Mouse (Mus musculus): Measurements from ENCODE around the gene Prx.

The Prx gene

DNA sequence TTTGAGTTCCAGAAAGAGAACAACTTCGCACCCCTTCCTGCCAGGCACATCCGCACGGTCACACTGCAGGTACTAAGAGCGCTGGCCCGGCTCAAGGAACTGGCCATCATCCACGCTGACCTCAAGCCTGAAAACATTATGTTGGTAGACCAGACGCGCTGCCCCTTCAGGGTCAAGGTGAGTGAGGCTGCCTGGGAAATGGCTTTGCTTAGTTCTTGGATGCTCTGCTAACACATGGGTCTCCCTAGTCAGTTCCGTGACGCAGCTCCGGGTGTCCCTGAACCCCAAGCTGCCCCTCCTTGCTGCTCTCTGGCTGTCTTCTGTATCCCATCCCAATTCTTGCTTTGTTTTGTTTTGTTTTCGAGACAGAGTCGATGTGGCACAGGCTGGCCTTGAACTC is 24.7 kb downstream of the Prx start:
- no peak for DNase-seq

DNA sequence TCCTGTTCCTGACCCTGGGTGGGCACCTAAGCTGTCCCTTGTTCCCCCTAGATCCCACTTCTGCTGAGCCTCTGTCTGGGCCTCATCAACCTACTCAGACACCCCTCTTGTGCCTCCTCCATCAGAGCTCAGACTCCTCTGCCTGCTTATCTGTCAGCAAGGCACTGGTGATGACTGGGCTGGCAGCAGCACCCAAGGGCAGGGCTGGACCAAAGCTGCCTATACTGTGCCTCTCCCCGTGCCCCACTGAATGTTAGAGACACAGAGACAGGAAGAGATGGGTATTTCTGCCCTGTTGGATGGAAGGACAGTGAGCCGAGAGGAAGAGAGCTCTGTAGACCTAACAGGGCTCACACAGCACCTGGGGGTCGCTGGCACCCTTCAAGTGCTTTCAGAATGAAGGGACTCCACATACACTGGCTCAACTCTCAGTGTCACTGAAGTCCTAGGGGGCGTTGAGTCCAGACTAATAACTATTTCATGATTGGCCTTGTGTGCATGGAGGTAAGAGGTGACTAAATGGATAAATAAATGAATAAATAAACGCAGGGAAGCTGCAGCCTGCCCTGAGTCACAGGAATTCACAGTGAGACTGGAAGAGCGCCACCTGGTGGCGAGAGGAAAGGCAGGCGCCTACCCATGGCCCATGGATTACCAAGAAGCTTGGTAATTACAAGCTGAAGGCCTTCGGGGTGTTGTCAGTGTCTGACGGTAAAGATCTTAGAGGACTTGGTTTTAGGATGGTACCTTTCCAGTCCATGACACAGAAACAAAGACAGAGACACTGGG is 27.1 kb downstream of the Prx start:
- DNase-seq = peak; percentile 71 to 88

DNA sequence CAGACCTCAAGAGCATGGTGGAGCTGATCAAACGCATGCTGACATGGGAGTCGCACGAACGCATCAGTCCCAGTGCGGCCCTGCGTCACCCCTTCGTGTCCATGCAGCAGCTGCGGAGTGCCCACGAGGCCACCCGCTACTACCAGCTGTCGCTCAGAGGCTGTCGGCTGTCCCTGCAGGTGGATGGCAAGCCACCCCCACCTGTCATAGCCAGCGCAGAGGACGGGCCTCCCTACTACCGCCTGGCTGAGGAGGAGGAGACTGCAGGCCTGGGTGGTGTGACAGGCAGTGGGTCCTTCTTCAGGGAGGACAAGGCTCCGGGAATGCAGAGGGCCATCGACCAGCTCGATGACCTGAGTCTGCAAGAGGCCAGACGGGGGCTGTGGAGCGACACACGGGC is 29.9 kb downstream of the Prx start:
- DNase-seq = no peak

GRCm38 (mm10) chr7:27530937-27531336 is 31.8 kb downstream of the Prx start:
- DNase-seq = peak in 1 of 2 experiments; percentile 23

GRCm38 (mm10) chr7:27531707-27532106 is 32.6 kb downstream of the Prx start:
- DNase-seq = no peak

DNA sequence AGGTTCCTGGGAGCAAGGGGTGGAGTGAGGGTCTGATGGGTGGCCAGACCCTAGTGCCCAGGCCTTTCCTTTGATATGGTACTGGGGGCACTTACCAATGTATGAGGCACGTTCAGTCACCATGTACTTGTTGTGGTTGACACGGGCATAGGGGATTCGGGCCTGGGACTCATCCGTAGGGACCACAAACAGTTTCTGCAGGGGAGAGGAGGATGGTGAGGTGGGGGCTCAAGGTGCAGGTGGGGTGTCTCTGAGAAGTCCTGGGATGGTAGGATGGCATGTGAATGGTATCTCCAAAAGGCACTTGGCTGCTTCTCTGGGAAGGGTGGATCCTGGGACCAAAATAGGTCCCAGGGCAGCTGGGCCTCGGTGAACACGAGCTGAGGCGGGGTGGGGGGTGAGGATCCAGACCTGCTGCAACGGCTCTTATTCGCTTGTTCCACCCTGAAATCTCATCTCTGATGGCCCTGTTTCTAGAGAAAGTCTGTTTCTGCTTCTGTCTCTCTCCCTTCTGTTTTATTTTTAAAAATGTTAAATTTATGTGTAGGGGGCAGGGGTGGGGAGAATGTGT is 33.4 kb downstream of the Prx start:
- DNase-seq = no peak

DNA sequence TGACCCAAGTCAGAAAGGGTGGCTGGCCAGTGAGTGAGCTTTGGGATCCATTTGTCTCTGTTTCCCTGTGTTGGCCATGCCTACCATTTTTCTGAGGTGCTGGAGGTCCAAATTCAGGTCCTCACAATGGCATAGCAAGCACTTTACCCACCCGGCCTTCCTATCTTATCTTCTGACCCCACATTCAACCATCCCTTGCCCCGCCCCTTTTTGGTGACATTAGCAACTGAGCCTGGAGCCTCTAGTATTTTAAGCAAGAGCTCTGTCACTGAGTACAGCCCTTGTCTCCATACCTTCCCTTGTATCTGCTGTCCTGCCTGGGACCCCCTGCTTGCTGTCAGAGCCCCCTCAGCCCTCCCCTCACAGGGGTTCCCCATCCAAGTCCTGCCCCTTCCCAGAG is 36.3 kb downstream of the Prx start:
- no peak for DNase-seq

GRCm38 (mm10) chr7:27536618-27537017 is 37.5 kb downstream of the Prx start:
- no peak for DNase-seq

DNA sequence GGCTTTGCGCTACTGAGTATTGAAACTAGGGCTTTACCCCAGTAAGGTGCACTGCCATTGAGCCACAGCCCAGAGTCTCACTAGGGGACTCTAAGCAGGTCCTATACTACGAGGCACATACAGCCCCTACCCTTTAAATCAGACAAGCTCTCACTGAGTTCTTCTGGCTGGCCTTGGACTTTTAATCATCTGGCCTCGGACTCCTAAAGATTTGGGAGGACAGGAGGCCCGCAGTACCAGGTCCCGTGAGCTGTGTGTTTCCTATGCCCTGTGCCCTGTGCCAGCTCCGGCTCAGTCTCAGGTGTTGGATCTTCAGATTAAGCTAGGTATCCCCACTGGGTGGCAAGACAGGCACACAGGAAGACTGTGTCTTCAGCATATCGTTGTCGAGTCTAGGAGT is 38.9 kb downstream of the Prx start:
- no peak for DNase-seq

DNA sequence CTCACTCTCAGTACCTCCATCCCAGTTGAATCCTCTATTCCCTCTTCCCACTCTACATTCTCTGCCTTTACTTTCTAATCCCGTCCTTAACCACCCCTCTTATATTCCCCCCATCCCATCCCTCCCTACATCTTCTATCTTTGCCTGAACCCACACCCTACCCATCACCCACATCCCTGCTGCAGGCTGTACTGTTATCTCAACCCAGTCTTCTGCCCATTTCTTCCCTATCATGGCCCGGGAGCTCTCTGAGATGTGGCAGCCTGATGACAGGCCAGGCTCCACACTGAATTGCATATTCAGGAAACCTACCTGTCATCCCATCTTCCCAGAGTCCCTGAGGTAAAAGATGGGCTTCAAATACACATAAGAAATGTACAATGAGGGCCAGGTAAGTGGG is 39.7 kb downstream of the Prx start:
- no peak for DNase-seq

GRCm38 (mm10) chr7:27540521-27540920 is 41.4 kb downstream of the Prx start:
- DNase-seq = no peak

DNA sequence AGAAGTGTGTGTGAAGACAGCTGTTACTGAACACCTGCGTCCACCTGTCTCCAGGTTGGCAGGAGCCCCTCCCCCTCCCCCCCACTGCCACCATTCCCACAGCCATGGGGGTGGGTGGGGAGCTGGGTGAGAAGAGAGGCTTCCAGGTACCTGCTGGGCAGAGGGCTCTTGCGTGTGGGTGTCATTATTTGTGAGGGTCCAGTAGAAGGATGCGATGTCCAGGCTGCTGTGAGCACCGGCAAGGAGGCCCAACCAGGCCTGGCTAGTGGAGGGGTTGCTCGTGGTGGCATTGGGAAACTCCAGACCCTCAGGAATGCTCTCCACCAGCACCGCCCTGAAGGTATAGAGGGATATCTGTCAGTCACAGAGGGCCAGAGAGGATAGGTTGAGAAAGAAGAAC is 41.8 kb downstream of the Prx start:
- no peak for DNase-seq

DNA sequence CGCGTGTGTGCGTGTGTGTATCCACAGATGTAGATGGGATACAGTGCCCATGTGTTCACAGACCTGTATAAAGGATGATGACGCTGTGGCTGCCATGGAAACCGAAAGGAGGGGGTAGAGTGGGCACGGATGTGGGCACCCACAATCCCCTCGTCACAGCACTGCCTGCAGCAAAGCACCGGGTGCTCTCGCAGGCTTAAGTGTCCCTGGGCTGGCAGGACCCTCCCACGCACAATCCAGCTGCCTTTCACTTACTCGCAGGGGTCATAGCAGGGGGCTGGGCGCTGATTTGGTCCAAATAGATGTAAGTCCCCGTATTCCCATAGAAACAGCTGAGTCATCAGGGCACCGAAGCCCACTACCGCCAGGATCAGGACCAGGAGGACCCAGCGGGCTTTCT is 42.3 kb downstream of the Prx start:
- no peak for DNase-seq

DNA sequence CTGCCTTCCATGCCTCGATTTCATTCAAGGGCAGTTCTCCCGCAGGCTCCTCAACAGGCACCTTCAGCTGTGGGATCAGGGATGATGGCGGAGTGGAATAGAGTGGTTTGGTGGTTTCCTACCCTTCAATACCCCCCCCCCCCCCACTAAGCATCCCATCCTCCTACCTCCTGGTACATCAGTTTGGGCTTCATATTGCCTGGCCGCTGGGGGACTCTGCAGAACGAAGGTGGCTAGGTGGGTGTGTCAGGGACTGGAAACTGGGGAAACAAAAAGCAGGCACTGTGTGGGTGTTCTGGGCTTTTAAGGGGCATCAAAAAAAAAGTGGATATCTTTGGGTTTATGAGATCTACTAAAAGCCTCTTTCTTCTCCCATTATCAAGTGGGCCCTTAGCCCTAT is 42.8 kb downstream of the Prx start:
- no peak for DNase-seq

DNA sequence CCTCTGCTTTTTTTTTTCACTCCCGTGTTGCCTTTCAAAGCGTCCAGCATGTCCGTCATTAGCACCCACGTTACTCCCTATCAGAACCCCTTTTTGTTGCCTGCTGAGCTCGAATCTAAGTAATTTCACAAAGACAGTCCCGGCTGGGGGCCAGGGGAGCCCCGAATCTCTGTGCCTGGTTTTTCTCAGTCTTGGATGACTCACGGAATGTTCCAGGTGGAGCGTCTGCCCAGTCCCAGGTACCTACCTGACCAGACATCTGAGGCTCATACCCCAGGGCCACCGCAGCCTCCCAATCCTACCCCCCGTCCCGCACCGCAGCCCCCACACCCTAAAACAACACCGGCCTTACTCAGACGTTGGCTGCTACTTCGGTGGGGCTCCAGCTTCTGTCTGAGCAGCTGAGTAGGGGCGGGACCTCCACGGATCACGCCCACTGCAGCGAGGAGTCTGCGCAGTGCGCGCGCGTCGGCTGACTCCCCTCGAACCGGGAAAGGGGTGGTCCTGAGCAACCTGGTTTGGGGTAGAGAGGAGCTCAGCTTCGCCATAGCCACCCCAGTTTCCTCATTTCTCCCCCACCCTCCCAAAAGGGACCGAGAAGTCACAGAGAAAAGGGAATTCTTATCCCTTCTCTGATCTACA is 43.4 kb downstream of the Prx start:
- peak; percentile 73 to 86 for DNase-seq

DNA sequence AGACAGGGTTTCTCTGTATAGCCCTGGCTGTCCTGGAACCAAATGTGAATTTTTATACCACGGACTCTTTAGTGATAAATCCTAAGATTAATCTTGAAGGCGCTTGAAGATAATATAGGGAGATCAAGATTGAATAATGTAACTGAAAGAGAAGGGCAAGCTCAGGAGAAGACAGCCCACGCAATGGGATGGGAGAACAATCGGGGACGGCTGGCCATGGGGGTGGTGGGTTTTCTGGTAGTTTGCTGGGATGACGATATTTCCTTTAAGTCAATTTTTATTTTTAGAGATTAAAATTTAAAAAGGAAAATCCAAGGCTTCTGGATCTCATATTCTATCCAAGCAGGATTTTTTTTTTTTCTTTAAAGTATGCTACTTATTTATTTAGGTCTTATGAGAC is 43.9 kb downstream of the Prx start:
- DNase-seq = no peak

- DNase-seq = no peak
Measured at GRCm38 (mm10) chr7:27543851-27544250, 44.7 kb downstream of the Prx start.

DNA sequence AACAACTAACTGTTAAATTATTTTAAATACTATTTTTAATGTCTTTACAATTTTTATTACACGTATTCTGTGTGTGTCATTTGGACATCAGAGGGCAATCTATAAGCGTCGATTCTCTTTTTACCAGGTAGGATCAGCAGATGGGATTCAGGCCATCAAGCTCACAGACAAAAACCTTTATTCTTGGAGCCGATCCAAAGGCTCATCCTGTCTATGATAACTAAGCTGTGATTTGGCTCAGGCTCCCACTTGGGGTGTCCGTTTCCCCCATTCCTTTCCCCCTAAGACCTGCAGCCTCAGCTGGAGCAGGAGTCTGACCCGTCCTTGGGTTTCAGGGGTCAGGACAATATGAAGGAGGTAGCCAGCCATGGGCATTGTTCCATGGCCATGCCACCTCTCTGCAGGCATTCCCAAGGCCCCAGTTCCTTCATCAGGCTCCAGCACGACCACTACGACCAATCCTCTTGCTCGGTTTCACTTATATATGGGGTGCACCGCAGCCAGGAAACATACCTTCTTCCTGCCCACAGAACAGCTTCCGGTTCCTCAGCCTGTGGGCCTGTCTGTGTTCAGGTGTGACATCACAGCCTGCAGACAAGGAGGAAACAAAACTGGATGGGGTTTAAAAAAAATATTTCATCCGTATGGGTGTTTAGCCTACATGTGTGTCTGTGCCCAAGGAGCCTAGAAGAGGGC is 45.7 kb downstream of the Prx start:
- no peak for DNase-seq

- DNase-seq = no peak
Measured at GRCm38 (mm10) chr7:27549597-27549996, 50.5 kb downstream of the Prx start.

DNA sequence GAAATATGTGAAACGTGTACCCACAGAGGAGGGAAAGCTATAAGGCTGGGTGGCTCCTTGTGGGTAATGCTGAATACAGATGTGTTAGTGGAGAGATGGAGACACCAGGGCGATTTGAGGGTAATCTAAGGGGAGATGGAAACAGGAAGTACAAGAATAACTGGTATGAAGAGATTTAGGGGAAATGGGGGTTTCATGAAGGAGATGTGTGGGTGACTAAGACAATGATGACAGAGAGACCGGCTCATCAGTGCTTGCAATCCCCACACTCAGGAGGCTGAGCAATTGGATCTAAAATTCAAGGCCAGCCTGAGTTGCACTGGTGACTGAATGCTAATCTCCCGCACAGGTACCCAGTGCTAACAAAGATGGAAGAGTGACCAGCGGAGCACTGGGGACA is 52.9 kb downstream of the Prx start:
- no peak for DNase-seq

DNA sequence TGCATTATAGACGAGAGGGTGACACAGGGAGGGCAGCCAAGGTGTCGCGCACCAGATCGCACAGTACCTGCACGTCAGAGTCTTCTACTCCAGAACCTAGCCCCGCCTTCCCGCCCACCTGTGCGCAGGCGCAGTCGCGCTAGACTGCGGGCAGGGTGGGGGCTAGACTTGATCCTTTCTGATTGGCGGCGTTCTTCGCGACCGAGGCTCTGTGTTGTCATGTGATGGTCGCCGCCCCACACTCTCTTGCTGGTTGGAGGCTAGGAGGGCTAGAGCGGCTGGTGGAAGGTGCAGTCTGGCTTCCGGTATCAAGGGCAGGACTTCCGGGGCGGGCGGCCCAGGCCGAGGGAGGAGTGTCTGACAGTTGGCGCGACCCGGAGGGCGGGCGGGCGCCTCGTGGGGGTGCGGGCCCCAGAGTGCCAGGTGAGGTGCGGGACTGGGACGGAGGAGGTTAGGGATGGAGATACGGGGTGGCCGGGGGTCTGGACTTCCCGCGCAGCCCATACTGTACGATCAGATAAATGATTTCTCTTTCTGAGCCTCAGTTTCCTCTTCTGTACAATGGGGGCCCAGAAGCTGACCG is 53.9 kb downstream of the Prx start, which contains the start of the genes Pld3 and 2310022A10Rik:
Pld3 (minus strand) TSS at position 288 of the 583 bp plus-strand sequence.
2310022A10Rik (plus strand) TSS at position 303 of the 583 bp plus-strand sequence.
- DNase-seq = peak; percentile 97 to 99

DNA sequence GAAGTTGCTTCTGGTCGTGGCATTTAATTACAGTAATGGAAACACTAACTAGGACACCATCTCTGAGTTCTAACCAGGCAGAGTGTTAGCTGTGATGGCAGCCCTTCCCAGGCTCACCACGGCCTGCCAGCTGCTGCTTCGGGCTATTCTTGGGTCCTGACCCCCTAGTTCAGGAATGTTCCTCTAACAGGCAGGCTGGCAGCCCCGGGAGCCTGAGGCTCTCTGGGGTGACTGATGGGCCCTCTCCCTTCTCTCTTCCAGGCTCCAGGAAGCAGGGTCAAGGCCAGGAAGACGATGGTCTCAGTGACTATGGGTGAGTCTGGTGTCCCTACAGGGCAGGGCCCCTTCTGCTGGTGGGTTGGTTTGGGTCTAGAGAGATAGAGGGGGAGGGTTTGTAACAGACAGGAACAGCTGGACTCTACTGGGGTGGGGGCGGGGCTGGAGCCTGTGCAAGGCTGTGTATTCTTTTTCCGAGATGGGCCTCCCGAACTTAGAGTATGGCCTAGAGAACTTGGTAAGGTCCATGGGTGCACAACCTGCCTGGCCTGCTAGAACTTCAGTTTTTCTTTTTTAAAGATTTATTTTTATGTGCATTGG is 61.3 kb downstream of the Prx start:
- DNase-seq = no peak

DNA sequence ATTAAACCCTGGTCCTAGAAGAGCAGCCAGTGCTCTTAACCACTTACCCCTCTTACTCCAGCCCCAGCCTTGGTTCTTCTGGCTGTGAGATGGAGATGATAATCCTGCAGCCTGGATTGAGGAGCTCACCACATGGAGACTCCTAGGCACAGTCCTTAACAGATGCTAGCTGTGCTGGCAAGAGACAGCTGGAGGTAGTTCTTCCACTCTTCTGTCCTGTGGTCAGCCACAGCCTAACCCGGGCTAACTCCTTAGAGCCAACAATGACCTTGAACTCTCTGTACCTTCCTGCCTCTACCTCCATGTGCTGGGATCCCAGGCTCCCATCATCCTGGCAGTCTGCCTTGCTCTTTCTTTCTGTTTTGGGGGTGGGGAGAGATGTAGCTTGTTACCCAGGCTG is 61.9 kb downstream of the Prx start:
- no peak for DNase-seq
